Mouse (Mus musculus) activated CD4-positive, CD25-positive, alpha-beta regulatory T cell, adult 4 months (primary cell): ENCODE measurements around the gene Ivd. TPM values are rescaled to one million over a fixed set of nuclear protein-coding genes. Genes with fewer than 3 reads are reported as not detected.

Source experiments
- ATAC-seq: one replicate; pipeline ENCODE4 v1.8.0; 2017
- polyA plus RNA-seq, 2 experiments: library from polyadenylated mRNA; unstranded; fragments of 100-300 nt; shearing (Covaris generic); gene quantifications; one replicate each; pipeline ENCODE4 v1.2.1; 2017

Ivd gene
- polyA plus RNA-seq, 2 experiments from 2014 or later, result 37.3 to 58.1 TPM

GRCm38 (mm10) chr2:118910605-118911278 is 49.0 kb downstream of the Ivd start:
- no peak for ATAC-seq

- ATAC-seq, result no peak
Measured at GRCm38 (mm10) chr2:118912706-118913105, 51.0 kb downstream of the Ivd start.

GRCm38 (mm10) chr2:118913551-118914276 is 52.0 kb downstream of the Ivd start:
- no peak for ATAC-seq

GRCm38 (mm10) chr2:118914685-118915084 is 52.9 kb downstream of the Ivd start:
- ATAC-seq, result no peak

- ATAC-seq, result no peak
Measured at GRCm38 (mm10) chr2:118916436-118916835, 54.7 kb downstream of the Ivd start.

- no peak for ATAC-seq
Measured at GRCm38 (mm10) chr2:118918543-118918942, 56.8 kb downstream of the Ivd start.

GRCm38 (mm10) chr2:118920428-118920827 is 58.7 kb downstream of the Ivd start:
- no peak for ATAC-seq

- no peak for ATAC-seq
Measured at GRCm38 (mm10) chr2:118925952-118926351, 64.2 kb downstream of the Ivd start.

GRCm38 (mm10) chr2:118926361-118926997 is 64.7 kb downstream of the Ivd start, which contains the start of gene Chst14:
Chst14 (plus strand) TSS chr2:118926496.
- peak; percentile 86 for ATAC-seq

- ATAC-seq, result no peak
Measured at GRCm38 (mm10) chr2:118926998-118927739, 65.4 kb downstream of the Ivd start.

Other genes with a start within 250 kb of the Ivd start
- gene Pak6, start 198.7 kb upstream of the Ivd start, polyA plus RNA-seq, result not detected
- not detected for gene Ankrd63, start 158.0 kb upstream of the Ivd start, polyA plus RNA-seq
- gene Plcb2, start 133.5 kb upstream of the Ivd start, polyA plus RNA-seq, result 10 to 100 TPM; 17.4 to 20.2 TPM
- gene Inafm2, start 116.2 kb upstream of the Ivd start, polyA plus RNA-seq, result 10 to 100 TPM; 19.8 to 27.2 TPM
- gene Ccdc9b, start 99.3 kb upstream of the Ivd start, polyA plus RNA-seq, result not detected
- not detected for gene Phgr1, start 89.2 kb upstream of the Ivd start, polyA plus RNA-seq
- under 1 TPM in 1 of 2 experiments, not detected in 1; 0.25 TPM for gene Disp2, start 82.2 kb upstream of the Ivd start, polyA plus RNA-seq
- gene Knstrn, start 48.0 kb upstream of the Ivd start, polyA plus RNA-seq, result 10 to 100 TPM; 23.7 to 30.8 TPM
- 1 to 10 TPM; 3.6 TPM for gene Bahd1, start 38.4 kb downstream of the Ivd start, polyA plus RNA-seq
- gene Chst14, start 64.5 kb downstream of the Ivd start, polyA plus RNA-seq, result 1 to 10 TPM; 1.3 to 1.5 TPM
- gene Ccdc32, start 167.4 kb downstream of the Ivd start, polyA plus RNA-seq, result 10 to 100 TPM; 20.5 to 21.3 TPM
- 1 to 10 TPM; 2.3 to 2.4 TPM for gene Rpusd2, start 172.8 kb downstream of the Ivd start, polyA plus RNA-seq
- gene Knl1, start 185.2 kb downstream of the Ivd start, polyA plus RNA-seq, result 10 to 100 TPM; 17.4 to 18.1 TPM